Comparison of ENCODE assay signal across 8 mouse cellular contexts in the genomic region with DNA sequence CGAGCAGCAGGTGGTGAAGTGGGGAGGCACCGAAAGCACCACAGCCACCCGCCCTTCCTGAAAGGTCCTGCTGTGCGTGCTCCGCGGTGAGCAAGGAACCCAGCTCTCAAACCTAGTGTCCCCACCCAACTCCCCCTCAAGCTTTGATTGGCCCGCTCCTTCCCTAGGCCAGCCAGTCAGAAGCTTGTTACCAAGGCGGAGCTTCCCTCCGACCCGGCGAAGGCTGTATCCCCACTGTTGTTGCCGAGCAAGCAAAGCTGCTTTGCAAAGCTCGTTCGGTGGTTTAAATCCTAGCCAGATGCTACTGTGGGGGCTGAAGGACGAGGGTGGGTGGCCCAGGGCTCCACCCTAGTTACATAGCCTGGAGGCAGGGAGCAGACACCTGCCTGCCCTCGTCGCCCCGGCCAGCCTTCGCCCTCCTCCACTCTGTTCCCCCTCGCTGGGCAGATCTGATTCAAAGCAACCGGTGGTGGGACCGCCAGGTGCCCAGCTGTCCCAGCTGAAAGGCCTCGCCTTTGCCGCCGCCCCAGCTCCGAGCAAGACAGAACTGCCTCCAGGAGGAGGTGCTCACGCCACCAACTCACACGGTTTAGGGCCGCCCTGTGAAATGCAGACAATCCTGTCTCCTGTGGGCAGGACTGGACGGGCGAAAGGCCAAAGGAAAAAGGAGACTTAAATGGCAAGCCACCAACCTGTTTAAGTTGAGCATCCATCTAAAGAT. TPM values are rescaled to one million over a fixed set of nuclear protein-coding genes. Genes with fewer than 3 reads are reported as not detected.
DNase-seq lines count a peak whose midpoint lies in the region; ATAC-seq lines count a peak whose summit lies in the region.

No protein-coding gene starts in this region.

- 2% methylated on average over 31 of the region's 31 CpGs for WGBS in intestine, embryonic 14.5 days

- H3K9ac ChIP-seq in intestine, embryonic 14.5 days (ENCODE audit: low read length): peak overlapping the region; percentile 50

- peaks cover 54% of the 10 kb centered on the region for H3K4me1 ChIP-seq in intestine, embryonic 14.5 days (replicated peaks; ENCODE audit: control insufficient read depth, insufficient read depth, low read length)

- peak overlapping the region; percentile 69 for H3K4me2 ChIP-seq in intestine, embryonic 14.5 days (ENCODE audit: low read length)

- no peaks in the 10 kb centered on the region for H3K27me3 ChIP-seq in intestine, embryonic 14.5 days (replicated peaks; ENCODE audit: control insufficient read depth, insufficient read depth, low read length)

- H3K36me3 ChIP-seq in intestine, embryonic 14.5 days (ENCODE audit: control insufficient read depth, insufficient read depth, low read length): no peaks in the 10 kb centered on the region

- peak overlapping the region; percentile 25 for H3K4me3 ChIP-seq in intestine, embryonic 14.5 days (ENCODE audit: low read depth, low read length)

- peak; percentile 88 for ATAC-seq in intestine, embryonic 14.5 days (replicated peaks; ENCODE audit: low FRiP score, low TSS enrichment, low read depth)

- H3K27ac ChIP-seq in intestine, embryonic 14.5 days (ENCODE audit: low read depth): peak overlapping the region; percentile 97

- intact Hi-C loops in left cerebral cortex, postnatal 25 days (cut with DNase I): loop anchor here (5.0 kb wide), 1 partner anchor 271 kb away; a partner anchor contains a TSS

- DNase-seq in adrenal gland, adult 2 months: peak; percentile 96
- peak; percentile 95 for DNase-seq in embryo, embryonic 10.5 days (ENCODE audit: low spot score)
- peak; percentile 94 for DNase-seq in gastrocnemius, postnatal 25 days
- peak; percentile 86 for DNase-seq in intestine, embryonic 14.5 days (ENCODE audit: low spot score)
- peak; percentile 88 to 96 for DNase-seq in left cerebral cortex, postnatal 25 days (ENCODE audit: low spot score in 2 of 2)
- DNase-seq in mesoderm, embryonic 11.5 days (ENCODE audit: low read depth, low spot score): peak; percentile 91
- peak; percentile 91 for DNase-seq in right cerebral cortex, postnatal 25 days
- DNase-seq in urinary bladder, postnatal 36 days (ENCODE audit: low spot score in 2 of 2): peak; percentile 89 to 92

- no peaks in the 10 kb centered on the region for H3K9me3 ChIP-seq in intestine, embryonic 14.5 days (ENCODE audit: control insufficient read depth, low read length)

RNA-seq across cellular contexts. Expression of a gene that starts 17.9 kb away (rescaled TPM):
- total RNA-seq in adrenal gland, adult 2 months (2021): 10 to 100 TPM; 20.3 to 55.2 TPM
- polyA plus RNA-seq in adrenal gland, adult 2 months (2012; rRNA removed): 18.9 and 25.1 TPM in 2 replicates
- total RNA-seq in gastrocnemius, postnatal 25 days (2021): 10 to 100 TPM; 15.1 to 27.0 TPM
- polyA plus RNA-seq in intestine, embryonic 14.5 days (2014; fragmentation: Nextera tagmentation; extraction: Ambion mirVana): 32.6 and 34.6 TPM in 2 replicates
- total RNA-seq in left cerebral cortex, postnatal 25 days (2021): 10 to 100 TPM; 15.1 to 29.0 TPM

RNA-seq across cellular contexts. Expression of a gene that starts 24.0 kb away (rescaled TPM):
- 10 to 100 TPM; 10.1 to 12.4 TPM for total RNA-seq in adrenal gland, adult 2 months (2021)
- polyA plus RNA-seq in adrenal gland, adult 2 months (2012; rRNA removed): 13.4 and 17.9 TPM in 2 replicates
- 100 to 1,000 TPM in 1 of 2 experiments, 10 to 100 TPM in 1; 33.0 to 107 TPM for total RNA-seq in gastrocnemius, postnatal 25 days (2021)
- 8.2 and 10.4 TPM in 2 replicates for polyA plus RNA-seq in intestine, embryonic 14.5 days (2014; fragmentation: Nextera tagmentation; extraction: Ambion mirVana)
- total RNA-seq in left cerebral cortex, postnatal 25 days (2021): 10 to 100 TPM; 17.0 to 22.0 TPM

RNA-seq across cellular contexts. Expression of a gene that starts 50.0 kb away (rescaled TPM):
- total RNA-seq in adrenal gland, adult 2 months (2021): not detected
- polyA plus RNA-seq in adrenal gland, adult 2 months (2012; rRNA removed): 0.07 and 0.08 TPM in 2 replicates
- total RNA-seq in gastrocnemius, postnatal 25 days (2021): not detected
- not detected in 2 replicates for polyA plus RNA-seq in intestine, embryonic 14.5 days (2014; fragmentation: Nextera tagmentation; extraction: Ambion mirVana)
- not detected for total RNA-seq in left cerebral cortex, postnatal 25 days (2021)

Comparison
In these comparisons a context has a peak if more than half of its experiments do, and no peak if none do; other contexts are left out.
1. Peak in every context shown above with its lines: DNase-seq, ATAC-seq, H3K4me3 ChIP-seq and H3K27ac ChIP-seq.